Mouse (Mus musculus) neural tube, embryonic 11.5 days (tissue): ENCODE measurements at regions not wholly inside any gene's neighbourhood (a gene's known extent, or its start where the extent isn't known, plus 50 kb on each side); places are given as distances from the start of the nearest gene placed in this dataset.

Experiments
- ATAC-seq: fragments of 200-750 bp; cut with Nextera tagmentation; 2 replicates; pipeline ENCODE4 v1.8.0; 2017; ENCODE audit warnings: moderate number of reproducible peaks, mild to moderate bottlenecking, moderate TSS enrichment, moderate library complexity; ENCODE audit not compliant: insufficient read depth, low FRiP score, low TSS enrichment
- DNase-seq: peaks from one replicate; pipeline ENCODE4 v3.0.0-alpha.2; 2015; ENCODE audit warnings: low spot score
- H3K27ac ChIP-seq: fragments of 300-500 bp; sonication (generic); 2 replicates; pipeline ENCODE4 v1.5.1; 2014; ENCODE audit warnings: low read depth, mild to moderate bottlenecking, low read length
- H3K27me3 ChIP-seq: fragments of 300-500 bp; sonication (generic); 2 replicates; pipeline ENCODE4 v1.6.1; 2014; ENCODE audit warnings: mild to moderate bottlenecking, low read length, mixed read lengths; ENCODE audit not compliant: control insufficient read depth, insufficient read depth
- H3K36me3 ChIP-seq: fragments of 300-500 bp; sonication (generic); 2 replicates; pipeline ENCODE4 v1.6.1; 2014; ENCODE audit warnings: mild to moderate bottlenecking, low read length, moderate library complexity, mixed read lengths; ENCODE audit not compliant: control insufficient read depth, insufficient read depth
- H3K4me1 ChIP-seq: fragments of 300-500 bp; sonication (generic); 2 replicates; pipeline ENCODE4 v1.6.1; 2014; ENCODE audit warnings: low read length, mixed read lengths; ENCODE audit not compliant: control insufficient read depth, insufficient read depth
- H3K4me2 ChIP-seq: fragments of 300-500 bp; sonication (generic); 2 replicates; pipeline ENCODE4 v1.6.1; 2014; ENCODE audit warnings: low read depth, mild to moderate bottlenecking, moderate library complexity
- H3K4me3 ChIP-seq: fragments of 300-500 bp; sonication (generic); 2 replicates; pipeline ENCODE4 v1.5.1; 2014; ENCODE audit warnings: low read depth, low read length
- H3K9ac ChIP-seq: fragments of 300-500 bp; sonication (generic); 2 replicates; pipeline ENCODE4 v1.6.1; 2014; ENCODE audit warnings: mild to moderate bottlenecking, low read length
- H3K9me3 ChIP-seq: fragments of 300-500 bp; sonication (generic); 2 replicates; pipeline ENCODE4 v1.6.1; 2016; ENCODE audit warnings: low read length; ENCODE audit not compliant: control insufficient read depth
- WGBS: fragments of 180-500 bp; shearing (Covaris S2); extraction: QIAGEN DNeasy Blood & Tissue Kit; methylation state at CpG from one replicate; pipeline ENCODE4 v1.1.7; 2014; 5-methylcytosine and 5-hydroxymethylcytosine counted together

GRCm38 (mm10) chr13:44502612-44503256 is 226.5 kb upstream of the Jarid2 start:
- WGBS: 82% methylated on average over 10 of the region's 10 CpGs
- Histone ChIP-seq H3K27ac (no peak overlapping the region), H3K4me2 (no peak overlapping the region), H3K4me3 (no peak overlapping the region), H3K9me3 (no peaks in the 10 kb centered on the region), H3K27me3 (0 out of 2 replicates have a peak, but pooled peaks cover 2% of the 10 kb centered on the region), H3K36me3 (no peaks in the 10 kb centered on the region), H3K4me1 (no peaks in the 10 kb centered on the region), H3K9ac (no peak overlapping the region)
- no peak for ATAC-seq
- DNase-seq: no peak

- Histone ChIP-seq H3K9me3 (no peaks in the 10 kb centered on the region), H3K36me3 (no peaks in the 10 kb centered on the region), H3K27ac (no peak overlapping the region), H3K4me1 (no peaks in the 10 kb centered on the region), H3K9ac (no peak overlapping the region), H3K27me3 (0 out of 2 replicates have a peak, but pooled peaks cover 2% of the 10 kb centered on the region), H3K4me2 (no peak overlapping the region), H3K4me3 (no peak overlapping the region)
- WGBS: 76% methylated on average over 15 of the region's 15 CpGs
- no peak for DNase-seq
- ATAC-seq: no peak
These were observed 225.9 kb upstream of the Jarid2 start for GRCm38 (mm10) chr13:44503257-44503950.

- H3K4me2 ChIP-seq: no peak overlapping the region
- no peak overlapping the region for H3K9ac ChIP-seq
- H3K4me3 ChIP-seq: no peak overlapping the region
- H3K27me3 ChIP-seq: 0 out of 2 replicates have a peak, but pooled peaks cover 2% of the 10 kb centered on the region
- H3K9me3 ChIP-seq: no peaks in the 10 kb centered on the region
- no peak for ATAC-seq
- H3K36me3 ChIP-seq: no peaks in the 10 kb centered on the region
- no peak for DNase-seq
- WGBS: 89% methylated on average over 6 of the region's 6 CpGs
- no peak overlapping the region for H3K27ac ChIP-seq
- H3K4me1 ChIP-seq: peaks cover 1% of the 10 kb centered on the region
These were observed 224.8 kb upstream of the Jarid2 start for GRCm38 (mm10) chr13:44504455-44504854.

DNA sequence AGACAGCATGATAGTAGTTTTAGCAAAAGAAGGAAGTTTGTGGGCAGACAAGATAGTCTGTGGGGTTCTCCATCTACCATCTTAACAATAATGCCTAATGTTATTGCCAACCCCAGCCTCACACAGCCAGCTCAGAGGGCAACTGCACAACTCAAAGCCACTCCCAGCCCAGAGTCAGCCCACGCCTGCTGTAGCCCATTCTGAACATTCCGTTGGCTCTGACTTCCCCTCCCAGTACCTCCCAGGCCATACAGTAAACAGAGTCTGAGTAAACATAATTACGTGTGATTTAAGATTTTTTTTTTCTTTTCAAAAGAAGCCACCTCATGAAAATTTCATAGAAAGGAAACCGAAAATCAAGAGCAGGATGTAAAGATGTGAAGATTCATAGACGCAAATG is 222.3 kb upstream of the Jarid2 start:
- H3K27me3 ChIP-seq: peaks cover 7% of the 10 kb centered on the region; the same call in 1 of the 2 replicates
- no peak for ATAC-seq
- H3K9me3 ChIP-seq: no peaks in the 10 kb centered on the region
- H3K9ac ChIP-seq: no peak overlapping the region
- DNase-seq: no peak
- no peak overlapping the region for H3K4me2 ChIP-seq
- H3K36me3 ChIP-seq: no peaks in the 10 kb centered on the region
- peaks cover 5% of the 10 kb centered on the region for H3K4me1 ChIP-seq
- H3K27ac ChIP-seq: no peak overlapping the region
- WGBS: 61% methylated on average over 5 of the region's 5 CpGs
- no peak overlapping the region for H3K4me3 ChIP-seq

- no peaks in the 10 kb centered on the region for H3K9me3 ChIP-seq
- H3K4me2 ChIP-seq: no peak overlapping the region
- no peaks in the 10 kb centered on the region for H3K36me3 ChIP-seq
- peaks cover 8% of the 10 kb centered on the region; the same call in 1 of the 2 replicates for H3K27me3 ChIP-seq
- H3K4me3 ChIP-seq: no peak overlapping the region
- peaks cover 5% of the 10 kb centered on the region for H3K4me1 ChIP-seq
- WGBS: 6% methylated on average over 11 of the region's 11 CpGs
- no peak for ATAC-seq
- H3K9ac ChIP-seq: no peak overlapping the region; the same call in 1 of the 2 replicates
- H3K27ac ChIP-seq: no peak overlapping the region
- DNase-seq: peak; percentile 54
These were observed 219.6 kb upstream of the Jarid2 start for GRCm38 (mm10) chr13:44509526-44510159.

DNA sequence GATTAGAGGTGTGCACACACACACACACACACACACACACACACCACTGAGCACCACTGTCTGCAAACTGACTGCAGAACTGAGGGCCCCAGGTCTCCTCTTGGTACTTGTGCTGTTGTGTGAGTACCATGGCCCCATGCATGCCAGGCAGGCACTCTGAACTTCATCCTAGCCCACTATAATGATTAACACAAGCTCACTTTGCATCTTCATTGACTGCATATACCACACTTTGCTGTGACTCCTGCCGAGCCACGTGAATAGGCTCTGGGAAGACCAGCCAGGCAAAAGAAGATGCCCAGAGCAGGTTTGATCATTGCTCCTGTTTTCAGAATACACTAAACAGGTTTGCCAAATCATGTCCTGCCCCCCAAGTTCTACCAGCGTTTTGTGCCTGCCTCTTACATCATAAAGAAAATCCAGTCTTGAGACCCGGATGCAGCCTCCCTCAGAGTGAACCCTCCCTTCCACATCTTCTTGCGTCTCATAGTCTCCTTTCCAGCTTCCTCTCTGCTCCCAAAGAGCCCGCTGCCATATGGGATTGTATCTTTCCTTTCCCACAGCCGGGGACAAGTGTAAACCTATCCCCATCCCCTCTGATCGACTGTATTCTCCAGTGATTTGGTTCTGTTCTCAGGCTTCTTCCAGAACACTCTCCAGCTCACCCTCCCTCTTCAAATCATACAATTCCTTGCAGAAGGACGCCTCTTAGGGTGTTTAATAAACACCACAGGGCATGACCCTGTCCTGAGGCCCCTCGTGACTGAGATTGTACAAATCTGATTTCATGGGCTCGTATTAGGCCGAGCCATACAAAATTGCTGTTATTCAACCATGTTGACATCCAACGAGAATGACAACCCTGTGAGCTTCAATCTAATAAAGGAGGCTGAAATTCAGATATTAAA is 215.6 kb upstream of the Jarid2 start:
- H3K27me3 ChIP-seq: peaks cover 8% of the 10 kb centered on the region; the same call in 1 of the 2 replicates
- no peak overlapping the region for H3K27ac ChIP-seq
- no peak overlapping the region for H3K4me2 ChIP-seq
- DNase-seq (no peak), ATAC-seq (no peak)
- 59% methylated on average over 13 of the region's 13 CpGs for WGBS
- H3K4me1 ChIP-seq: peaks cover 5% of the 10 kb centered on the region
- H3K4me3 ChIP-seq: no peak overlapping the region
- H3K9ac ChIP-seq: no peak overlapping the region
- H3K9me3 ChIP-seq: no peaks in the 10 kb centered on the region
- H3K36me3 ChIP-seq: no peaks in the 10 kb centered on the region

- Histone ChIP-seq H3K9me3 (no peaks in the 10 kb centered on the region), H3K4me1 (peaks cover 2% of the 10 kb centered on the region), H3K4me2 (no peak overlapping the region), H3K27ac (no peak overlapping the region), H3K27me3 (peaks cover 8% of the 10 kb centered on the region; the same call in 1 of the 2 replicates), H3K36me3 (no peaks in the 10 kb centered on the region), H3K4me3 (no peak overlapping the region), H3K9ac (no peak overlapping the region)
- DNase-seq (no peak), ATAC-seq (no peak)
- 83% methylated on average over 5 of the region's 5 CpGs for WGBS
These were observed 214.6 kb upstream of the Jarid2 start for GRCm38 (mm10) chr13:44514636-44515158.

DNA sequence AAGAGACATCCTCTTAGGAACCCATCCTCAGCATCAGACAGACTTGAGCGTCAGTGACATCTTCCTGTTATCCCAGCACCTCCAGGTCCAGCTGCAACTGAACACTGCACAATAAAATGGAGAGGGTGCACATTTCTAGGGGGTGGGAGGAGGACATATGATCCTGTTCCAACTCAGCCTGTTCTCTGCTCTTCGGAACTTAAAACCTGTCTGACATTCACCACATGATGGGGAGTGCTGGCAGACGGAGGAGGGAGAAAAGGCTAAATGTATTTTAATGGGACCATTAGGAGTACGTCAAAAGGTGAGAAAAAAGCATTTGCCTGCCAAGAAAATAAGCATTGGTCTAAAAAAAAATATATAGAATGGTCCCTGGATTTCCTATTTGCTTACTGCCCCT is 212.4 kb upstream of the Jarid2 start:
- Histone ChIP-seq H3K4me2 (no peak overlapping the region), H3K36me3 (no peaks in the 10 kb centered on the region), H3K4me3 (no peak overlapping the region), H3K9me3 (no peaks in the 10 kb centered on the region), H3K9ac (no peak overlapping the region), H3K4me1 (no peaks in the 10 kb centered on the region), H3K27me3 (peaks cover 4% of the 10 kb centered on the region; the same call in 1 of the 2 replicates), H3K27ac (no peak overlapping the region)
- DNase-seq (no peak), ATAC-seq (no peak)
- WGBS: 70% methylated on average over 4 of the region's 4 CpGs
